Mouse (Mus musculus) lung, adult 2 months (tissue): Measurements from ENCODE around the gene Rilpl1.

Experiments used
- CTCF ChIP-seq: fragments of 200-500 bp; IDR thresholded peaks from 2 replicates; pipeline ENCODE4 v1.5.1; 2011; ENCODE audit warnings: mild to moderate bottlenecking, low read length, control low read depth; ENCODE audit not compliant: insufficient read depth
- POLR2A ChIP-seq: fragments of 200-500 bp; IDR thresholded peaks from 2 replicates; pipeline ENCODE4 v1.6.1; 2011; ENCODE audit warnings: low read depth, mild to moderate bottlenecking, control low read depth, low read length, borderline replicate concordance; ENCODE audit errors: extremely low read depth

- no peak for TF ChIP-seq CTCF
- no peak for TF ChIP-seq POLR2A
Measured at GRCm38 (mm10) chr5:124521588-124521987, 9.6 kb downstream of the Rilpl1 start.
